Mouse (Mus musculus) testis, postnatal 10 days (tissue): ENCODE results near the gene Tubb4b.

ENCODE experiments used
- DNase-seq: peaks from one replicate; pipeline ENCODE4 v3.0.0; 2021; ENCODE audit warnings: low spot score

Tubb4b gene

GRCm38 (mm10) chr2:25185625-25186574 is 38.6 kb downstream of the Tubb4b start:
- peak; percentile 78 for DNase-seq

GRCm38 (mm10) chr2:25184496-25184895 is 40.0 kb downstream of the Tubb4b start:
- no peak for DNase-seq

GRCm38 (mm10) chr2:25183336-25183735 is 41.2 kb downstream of the Tubb4b start:
- DNase-seq, result no peak

GRCm38 (mm10) chr2:25182664-25183063 is 41.8 kb downstream of the Tubb4b start:
- no peak for DNase-seq

- DNase-seq, result peak; percentile 68
Observed at GRCm38 (mm10) chr2:25181891-25182397, 42.6 kb downstream of the Tubb4b start.

GRCm38 (mm10) chr2:25180973-25181890 is 43.3 kb downstream of the Tubb4b start:
- peak; percentile 71 for DNase-seq

- DNase-seq, result peak; percentile 96
Observed at GRCm38 (mm10) chr2:25180478-25180903, 44.0 kb downstream of the Tubb4b start, which contains the start of gene Nrarp. TSS of gene Nrarp (plus strand) at chr2:25180758.

GRCm38 (mm10) chr2:25179566-25180217 is 44.8 kb downstream of the Tubb4b start:
- no peak for DNase-seq

GRCm38 (mm10) chr2:25178285-25178972 is 46.1 kb downstream of the Tubb4b start:
- DNase-seq, result peak; percentile 39

- peak; percentile 73 for DNase-seq
Observed at GRCm38 (mm10) chr2:25177685-25178084, 46.8 kb downstream of the Tubb4b start.

GRCm38 (mm10) chr2:25177076-25177475 is 47.4 kb downstream of the Tubb4b start:
- peak; percentile 37 for DNase-seq

- DNase-seq, result no peak
Observed at GRCm38 (mm10) chr2:25176573-25176972, 47.9 kb downstream of the Tubb4b start.

GRCm38 (mm10) chr2:25175690-25176078 is 48.8 kb downstream of the Tubb4b start:
- no peak for DNase-seq

GRCm38 (mm10) chr2:25174866-25175689 is 49.4 kb downstream of the Tubb4b start:
- DNase-seq, result peak; percentile 35

- DNase-seq, result no peak
Observed at GRCm38 (mm10) chr2:25173821-25174220, 50.7 kb downstream of the Tubb4b start.

- peak; percentile 47 for DNase-seq
Observed at GRCm38 (mm10) chr2:25172629-25173028, 51.9 kb downstream of the Tubb4b start.
